Mouse (Mus musculus) gastrocnemius, postnatal 25 days (tissue): ENCODE results near the gene Ankrd33b. TPM values are rescaled to one million over a fixed set of nuclear protein-coding genes. Genes with fewer than 3 reads are reported as not detected.
A peak's percentile ranks its signal among the peaks of the same experiment; 100 is the strongest.

ENCODE experiments used
- DNase-seq: peaks from one replicate; pipeline ENCODE4 v3.0.0; 2022
- total RNA-seq, 2 experiments: library from RNA; stranded (reverse); gene quantifications; 1 replicate in 1 of 2; 2 replicates in 1 of 2; pipeline ENCODE4 v1.2.3; 2021

The Ankrd33b gene
- total RNA-seq, 2 experiments from 2014 or later: 17.0 to 25.2 TPM

- peak; percentile 66 for DNase-seq
Observed at GRCm38 (mm10) chr15:31264827-31265226, 102.7 kb downstream of the Ankrd33b start.

GRCm38 (mm10) chr15:31262361-31262760, 105.2 kb downstream of the Ankrd33b start:
- no peak for DNase-seq

DNA sequence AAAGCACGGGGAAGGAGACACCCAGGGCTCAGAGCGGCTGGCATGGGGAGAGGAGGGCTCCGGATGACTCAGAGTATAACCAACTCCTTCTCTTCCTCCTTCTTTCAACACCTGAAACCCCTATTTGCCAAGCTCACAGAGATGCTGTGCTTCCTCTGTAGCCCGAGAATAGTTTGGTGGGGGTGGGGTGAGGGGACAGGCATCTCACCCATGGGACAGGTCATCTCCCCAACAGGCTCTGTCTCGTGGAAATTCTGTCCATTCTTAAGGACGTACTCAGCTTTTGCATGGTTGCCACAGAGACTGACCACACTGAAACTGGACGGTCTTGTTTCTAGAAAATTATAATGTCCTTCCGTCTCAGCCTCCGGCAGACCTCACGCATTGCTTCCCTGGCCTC, 106.4 kb downstream of the Ankrd33b start:
- no peak for DNase-seq

DNA sequence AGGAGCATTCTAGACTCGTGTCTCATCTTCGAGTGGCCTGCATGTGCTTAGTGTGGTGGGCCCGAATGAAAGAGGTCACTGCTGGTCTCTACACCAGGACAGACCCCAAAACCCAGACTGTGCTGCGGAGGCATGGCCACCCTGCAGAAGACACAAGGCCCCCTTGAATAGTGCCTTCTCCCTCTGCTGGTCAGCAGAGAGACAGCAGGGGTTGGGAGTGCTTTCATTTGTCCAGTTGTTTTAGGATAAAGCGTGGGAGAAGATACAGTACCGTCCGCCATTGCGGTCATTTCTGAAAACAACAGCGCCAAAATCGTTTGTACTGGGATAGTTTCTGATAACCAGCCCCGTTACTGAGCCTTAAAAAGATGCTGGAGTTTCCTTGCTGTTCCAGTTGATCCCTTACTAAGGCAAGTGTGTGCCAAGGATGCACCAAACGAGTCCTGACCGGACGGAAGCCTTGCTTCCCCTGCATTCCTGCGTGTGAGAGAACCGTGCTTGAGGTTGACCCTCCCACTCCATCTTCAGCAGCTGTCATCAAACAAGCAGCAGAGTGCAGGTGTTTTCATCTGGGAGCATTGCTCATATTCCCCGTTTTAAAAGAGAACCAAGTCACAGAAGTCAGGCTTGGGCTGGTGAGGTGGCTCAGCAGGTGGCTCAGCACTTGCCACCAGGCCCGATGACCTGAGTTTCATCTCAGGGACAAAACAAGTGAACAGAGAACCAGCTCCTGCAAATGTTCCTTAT, 108.7 kb downstream of the Ankrd33b start:
- DNase-seq: no peak

- DNase-seq: no peak
Observed at GRCm38 (mm10) chr15:31258029-31258692, 109.4 kb downstream of the Ankrd33b start.

- no peak for DNase-seq
Observed at GRCm38 (mm10) chr15:31257329-31257728, 110.2 kb downstream of the Ankrd33b start.

DNA sequence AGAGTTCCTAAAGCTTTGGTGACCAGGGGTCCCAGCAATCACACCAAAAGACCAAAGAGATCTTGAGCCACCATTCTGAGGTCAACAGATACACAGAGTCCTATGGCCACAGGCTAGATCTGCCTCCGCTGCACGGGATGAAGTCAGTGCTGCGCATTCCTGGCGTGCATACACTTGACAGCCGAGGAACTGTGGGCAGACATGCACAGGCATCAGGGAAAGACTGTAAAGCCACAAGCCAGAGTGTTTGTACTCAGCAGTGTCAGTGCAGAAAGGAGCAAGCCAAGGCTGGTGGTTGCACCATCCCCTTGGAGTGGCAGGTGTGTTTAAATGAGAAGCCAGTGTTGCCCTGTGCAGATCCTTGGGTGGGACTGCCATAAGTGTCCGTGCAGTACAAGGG, 111.8 kb downstream of the Ankrd33b start:
- DNase-seq: no peak

DNA sequence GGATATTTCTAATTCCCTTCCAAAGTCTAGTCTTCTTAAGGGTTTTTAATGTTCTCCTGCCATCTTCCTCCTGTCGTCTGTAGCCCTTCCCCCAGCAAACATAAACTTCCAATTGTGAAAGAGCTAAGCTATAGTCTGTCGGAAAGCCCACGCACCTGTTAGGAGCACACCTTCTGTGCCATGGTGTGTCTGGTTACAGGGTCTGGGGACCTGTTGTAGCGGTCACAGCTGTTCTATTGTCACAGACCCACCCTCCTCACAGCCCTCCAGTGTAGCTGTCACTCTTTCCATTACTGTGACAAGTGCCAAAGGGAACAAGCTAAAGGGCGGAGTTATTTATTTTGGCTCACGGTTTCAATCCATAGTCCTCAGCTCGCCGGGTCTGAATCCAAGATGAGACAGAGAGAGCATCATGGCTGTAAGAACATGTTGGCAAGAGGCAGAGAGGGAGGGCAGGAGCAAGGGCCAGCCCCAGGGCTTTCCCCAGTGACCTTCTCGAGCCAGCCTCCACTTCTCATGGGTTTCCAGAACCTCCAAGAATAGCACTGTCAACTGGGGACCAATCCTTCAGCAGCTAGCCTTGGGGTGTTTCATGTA, 112.5 kb downstream of the Ankrd33b start:
- no peak for DNase-seq

GRCm38 (mm10) chr15:31253963-31254362, 113.6 kb downstream of the Ankrd33b start:
- peak; percentile 38 for DNase-seq

- DNase-seq: no peak
Observed at GRCm38 (mm10) chr15:31253380-31253779, 114.1 kb downstream of the Ankrd33b start.

DNA sequence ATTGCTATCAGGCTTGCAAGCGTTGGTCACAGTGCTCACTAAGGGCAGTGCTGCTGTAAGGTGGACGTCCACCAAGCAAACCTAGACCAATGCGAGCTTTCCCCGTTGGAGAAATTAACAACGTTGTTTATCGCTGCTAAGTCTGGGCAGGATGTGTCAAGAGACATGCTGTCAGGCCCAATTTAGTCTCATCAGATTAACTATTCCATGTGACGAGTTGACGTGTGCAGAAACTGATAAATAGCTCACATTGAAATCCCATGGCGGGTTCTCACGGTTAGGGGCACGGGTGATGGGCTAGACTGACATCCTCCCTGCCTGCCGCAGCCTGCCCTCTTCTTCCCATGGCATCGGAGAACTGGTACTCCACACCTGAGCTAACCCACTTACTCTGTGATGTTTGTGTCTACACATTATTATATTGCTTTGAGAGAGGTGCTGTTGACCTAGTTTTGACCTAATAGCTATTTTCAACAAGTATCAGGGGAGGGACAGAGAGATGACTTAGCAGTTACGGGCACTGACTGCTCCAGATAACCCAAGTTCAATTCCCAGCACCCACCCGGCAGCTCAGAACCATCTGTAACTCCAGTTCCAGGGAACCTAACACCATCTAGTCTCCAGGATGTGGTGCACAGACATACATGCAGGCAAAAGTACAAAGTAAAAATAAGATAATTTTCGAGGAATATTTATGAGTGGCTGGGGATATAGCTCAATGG, 114.8 kb downstream of the Ankrd33b start:
- no peak for DNase-seq

- no peak for DNase-seq
Observed at GRCm38 (mm10) chr15:31251189-31251588, 116.3 kb downstream of the Ankrd33b start.

DNA sequence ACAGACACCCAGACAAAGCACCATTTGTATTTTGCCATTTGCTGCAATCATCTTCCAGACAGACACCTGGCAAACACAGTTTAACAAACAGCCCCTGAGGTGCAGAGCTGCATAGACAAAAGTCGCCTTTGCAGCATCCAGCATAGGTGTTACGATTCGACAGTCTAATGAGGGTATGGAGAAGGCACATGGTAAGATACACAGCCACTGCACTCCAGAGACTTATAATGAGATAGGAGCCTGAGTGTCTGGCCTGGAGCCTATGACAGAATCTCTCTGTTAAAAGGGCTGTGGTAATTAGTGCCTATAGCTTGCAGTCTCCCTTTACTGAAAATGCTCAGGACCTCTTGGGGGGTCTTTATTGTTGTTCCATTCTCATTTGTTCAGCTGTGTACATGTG, 116.8 kb downstream of the Ankrd33b start:
- no peak for DNase-seq

GRCm38 (mm10) chr15:31250027-31250426, 117.5 kb downstream of the Ankrd33b start:
- DNase-seq: no peak

DNA sequence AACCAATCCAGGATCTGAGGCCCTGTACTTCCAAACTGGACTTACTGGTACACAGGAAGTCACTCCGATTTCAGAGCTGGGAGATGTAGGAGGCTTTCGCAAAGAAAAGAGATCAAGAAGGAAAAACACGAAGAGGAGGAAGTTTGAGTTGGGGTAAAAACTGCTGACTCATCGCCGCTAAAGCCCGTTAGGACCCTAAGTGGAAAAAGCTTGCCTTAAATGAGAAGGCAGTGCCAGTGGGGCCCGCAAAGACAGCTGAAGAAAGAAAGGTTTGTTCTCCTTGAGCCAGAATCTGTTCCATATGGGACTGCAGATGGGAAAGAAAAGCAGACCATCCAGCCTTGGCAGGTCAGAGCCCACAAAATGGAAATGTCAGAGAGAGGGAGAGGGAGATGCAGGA, 118.6 kb downstream of the Ankrd33b start:
- DNase-seq: no peak

GRCm38 (mm10) chr15:31247035-31247434, 120.5 kb downstream of the Ankrd33b start:
- DNase-seq: no peak

GRCm38 (mm10) chr15:31245934-31246333, 121.6 kb downstream of the Ankrd33b start:
- no peak for DNase-seq

GRCm38 (mm10) chr15:31244696-31245445, 122.7 kb downstream of the Ankrd33b start:
- DNase-seq: no peak

DNA sequence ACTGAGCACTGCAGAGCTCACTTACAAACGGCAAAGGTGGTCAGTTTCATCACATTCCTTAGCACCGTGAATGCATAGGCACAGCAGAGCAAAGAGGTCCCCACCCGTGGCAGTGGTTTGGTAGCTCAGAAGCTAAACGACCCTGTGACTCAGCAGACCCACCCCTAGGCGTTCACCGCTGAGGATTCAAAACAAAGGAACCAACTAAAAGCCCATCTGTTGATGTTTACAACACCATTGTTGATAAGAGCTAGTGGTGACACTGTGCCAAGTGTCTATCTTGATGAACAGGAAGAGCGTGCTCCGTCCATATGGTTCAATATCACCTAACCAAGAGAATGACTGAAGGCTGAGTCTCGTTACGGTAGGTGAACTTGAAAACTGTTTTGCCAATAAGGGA, 124.3 kb downstream of the Ankrd33b start:
- DNase-seq: no peak
